Mouse (Mus musculus) testis, adult 2 months (tissue): ENCODE measurements around the gene Rfc2.

Experiments used
- CTCF ChIP-seq: fragments of 200-500 bp; IDR thresholded peaks from 2 replicates; pipeline ENCODE4 v1.5.1; 2012; ENCODE audit warnings: low read depth, mild to moderate bottlenecking, inconsistent platforms, low read length, moderate library complexity; ENCODE audit not compliant: control insufficient read depth, insufficient read depth, insufficient replicate concordance
- POLR2A ChIP-seq: fragments of 200-500 bp; IDR thresholded peaks from 2 replicates; pipeline ENCODE4 v1.6.1; 2012; ENCODE audit warnings: low read depth, mild to moderate bottlenecking, inconsistent platforms, low read length, moderate library complexity; ENCODE audit not compliant: control insufficient read depth

DNA sequence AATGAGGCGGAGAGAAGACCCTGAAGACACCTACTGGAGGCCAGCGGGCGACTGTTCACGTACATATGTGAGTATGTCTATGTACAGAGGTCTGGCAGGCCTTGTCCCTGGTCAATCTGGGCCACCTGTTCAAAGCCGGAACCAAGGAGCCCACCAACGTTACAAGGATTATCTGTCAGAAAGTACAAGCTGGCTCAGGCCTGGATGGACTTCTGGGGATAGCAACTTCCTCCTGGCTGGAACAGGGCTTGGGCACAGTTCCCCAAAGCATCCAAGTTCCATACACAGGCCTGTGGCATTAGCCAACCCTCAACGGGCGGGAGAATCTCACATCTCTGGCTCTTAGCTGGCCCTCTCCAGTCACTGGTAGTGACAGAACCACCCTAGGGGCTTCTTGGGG is 33.1 kb downstream of the Rfc2 start:
- no peak for TF ChIP-seq CTCF
- no peak for TF ChIP-seq POLR2A
